Mouse (Mus musculus): Measurements from ENCODE around the gene Sirt4. TPM values are rescaled to one million over a fixed set of nuclear protein-coding genes. Genes with fewer than 3 reads are reported as not detected.

The Sirt4 gene
- polyA plus RNA-seq, 1 experiment from 2014 or later: 22.0 TPM

DNA sequence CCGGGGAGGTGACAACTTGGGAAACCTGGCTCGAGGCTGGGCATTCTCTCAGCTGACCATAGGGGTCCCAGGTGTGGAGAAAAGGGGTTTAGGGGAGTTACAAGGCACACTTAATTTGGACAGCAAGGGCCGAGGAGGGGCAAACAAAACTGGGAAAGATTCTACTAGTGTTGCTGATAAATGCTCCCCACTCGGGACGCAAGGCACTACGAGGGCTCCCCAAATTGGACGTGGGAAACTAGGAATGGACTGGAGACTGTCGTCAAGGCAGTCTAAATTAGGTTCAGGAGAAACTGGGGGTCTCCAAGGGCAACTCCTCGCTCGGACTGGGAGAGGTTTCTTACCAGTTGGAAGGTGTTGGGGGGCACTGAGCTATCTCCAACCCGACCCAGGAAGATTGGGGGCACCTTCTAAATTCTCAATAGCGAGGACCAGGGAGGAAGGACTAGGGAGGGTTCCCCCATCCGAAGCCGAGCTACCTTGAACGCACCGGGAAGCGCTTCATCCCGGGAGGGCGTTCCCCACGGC lies 55.6 kb downstream of the Sirt4 start:
- peak overlapping the region; percentile 100 for H3K27ac ChIP-seq (ENCODE audit: low read depth, low read length)
- H3K36me3 ChIP-seq (ENCODE audit: control insufficient read depth, insufficient read depth, low read length): peaks cover 7% of the 10 kb centered on the region; the same call in 1 of the 2 replicates
- H3K27me3 ChIP-seq (ENCODE audit: control insufficient read depth, insufficient read depth, low read length): no peaks in the 10 kb centered on the region
- no peak for DNase-seq (ENCODE audit: low spot score)
- peak overlapping the region; percentile 100 for H3K9ac ChIP-seq (ENCODE audit: low read length)
- H3K4me1 ChIP-seq (replicated peaks; ENCODE audit: control insufficient read depth, insufficient read depth, low read length): peaks cover 27% of the 10 kb centered on the region
- peak overlapping the region; percentile 89 for H3K4me2 ChIP-seq (ENCODE audit: low read depth, low read length, severe bottlenecking)
- WGBS: under 1% methylated on average over 20 of the region's 20 CpGs
- H3K9me3 ChIP-seq (ENCODE audit: control insufficient read depth, low read length): no peaks in the 10 kb centered on the region
- H3K4me3 ChIP-seq (ENCODE audit: low read depth, low read length): peak overlapping the region; percentile 100
- no peak for ATAC-seq (replicated peaks; ENCODE audit: low FRiP score)

Other genes with a start within 250 kb of the Sirt4 start
- 98.4 and 105 TPM in 2 replicates for gene Pop5, start 248.9 kb downstream of the Sirt4 start, polyA plus RNA-seq (2014; fragmentation: Nextera tagmentation; extraction: Ambion mirVana)
- gene Rnf10, start 211.8 kb downstream of the Sirt4 start, polyA plus RNA-seq (2014; fragmentation: Nextera tagmentation; extraction: Ambion mirVana): 109 and 110 TPM in 2 replicates
- gene Coq5, start 205.1 kb downstream of the Sirt4 start, polyA plus RNA-seq (2014; fragmentation: Nextera tagmentation; extraction: Ambion mirVana): 57.1 and 58.2 TPM in 2 replicates
- 1,518 and 1,534 TPM in 2 replicates for gene Dynll1, start 183.7 kb downstream of the Sirt4 start, polyA plus RNA-seq (2014; fragmentation: Nextera tagmentation; extraction: Ambion mirVana)
- gene Srsf9, start 157.5 kb downstream of the Sirt4 start, polyA plus RNA-seq (2014; fragmentation: Nextera tagmentation; extraction: Ambion mirVana): 373 and 388 TPM in 2 replicates
- gene Gatc, start 143.5 kb downstream of the Sirt4 start, polyA plus RNA-seq (2014; fragmentation: Nextera tagmentation; extraction: Ambion mirVana): 51.5 and 51.6 TPM in 2 replicates
- gene Triap1, start 143.5 kb downstream of the Sirt4 start, polyA plus RNA-seq (2014; fragmentation: Nextera tagmentation; extraction: Ambion mirVana): 56.4 and 59.4 TPM in 2 replicates
- gene Cox6a1, start 135.7 kb downstream of the Sirt4 start, polyA plus RNA-seq (2014; fragmentation: Nextera tagmentation; extraction: Ambion mirVana): 674 and 731 TPM in 2 replicates
- 202 and 219 TPM in 2 replicates for gene Msi1, start 55.1 kb downstream of the Sirt4 start, polyA plus RNA-seq (2014; fragmentation: Nextera tagmentation; extraction: Ambion mirVana)
- not detected in 2 replicates for gene Pla2g1b, start 18.5 kb downstream of the Sirt4 start, polyA plus RNA-seq (2014; fragmentation: Nextera tagmentation; extraction: Ambion mirVana)
- 11.9 and 12.3 TPM in 2 replicates for gene Pxn, start 22.0 kb upstream of the Sirt4 start, polyA plus RNA-seq (2014; fragmentation: Nextera tagmentation; extraction: Ambion mirVana)
- 1,156 and 1,197 TPM in 2 replicates for gene Rplp0, start 74.7 kb upstream of the Sirt4 start, polyA plus RNA-seq (2014; fragmentation: Nextera tagmentation; extraction: Ambion mirVana)
- gene Gcn1l1, start 80.5 kb upstream of the Sirt4 start, polyA plus RNA-seq (2014; fragmentation: Nextera tagmentation; extraction: Ambion mirVana): 54.8 and 62.4 TPM in 2 replicates
- gene Rab35, start 147.2 kb upstream of the Sirt4 start, polyA plus RNA-seq (2014; fragmentation: Nextera tagmentation; extraction: Ambion mirVana): 18.1 and 20.3 TPM in 2 replicates
- gene Bicdl1, start 246.9 kb upstream of the Sirt4 start, polyA plus RNA-seq (2014; fragmentation: Nextera tagmentation; extraction: Ambion mirVana): 11.1 and 13.2 TPM in 2 replicates

Data from forebrain, embryonic 11.5 days (tissue).